Mouse (Mus musculus) hindbrain, embryonic 16.5 days (tissue): Measurements from ENCODE around the gene Dcbld2. TPM values are rescaled to one million over a fixed set of nuclear protein-coding genes. Genes with fewer than 3 reads are reported as not detected.
"Not testable (repeated sequence)": the region's sequence is repeated elsewhere in the genome, so short reads cannot be mapped to it uniquely, and the experiment has no call there.

Experiments used
- ATAC-seq: fragments of 200-750 bp; cut with Nextera tagmentation; 2 replicates; pipeline ENCODE4 v1.8.0; 2017; ENCODE audit warnings: moderate TSS enrichment, moderate library complexity
- H3K27ac ChIP-seq: fragments of 300-500 bp; sonication (generic); 2 replicates; pipeline ENCODE4 v1.5.1; 2014; ENCODE audit warnings: low read depth, mild to moderate bottlenecking, control low read depth, low read length, moderate library complexity
- H3K27me3 ChIP-seq: fragments of 300-500 bp; sonication (generic); replicated peaks from 2 replicates; pipeline ENCODE4 v1.6.1; 2014; ENCODE audit warnings: low read length; ENCODE audit not compliant: control insufficient read depth, insufficient read depth
- H3K36me3 ChIP-seq: fragments of 300-500 bp; sonication (generic); 2 replicates; pipeline ENCODE4 v1.6.1; 2014; ENCODE audit warnings: mild to moderate bottlenecking, low read length, moderate library complexity, mixed read lengths; ENCODE audit not compliant: control insufficient read depth, insufficient read depth
- H3K4me1 ChIP-seq: fragments of 300-500 bp; sonication (generic); 2 replicates; pipeline ENCODE4 v1.6.1; 2014; ENCODE audit warnings: low read depth, low read length; ENCODE audit not compliant: control insufficient read depth, insufficient read depth
- H3K4me2 ChIP-seq: fragments of 300-500 bp; sonication (generic); 2 replicates; pipeline ENCODE4 v1.6.1; 2014; ENCODE audit warnings: mild to moderate bottlenecking, low read length, control low read depth, moderate library complexity
- H3K4me3 ChIP-seq: fragments of 300-500 bp; sonication (generic); 2 replicates; pipeline ENCODE4 v1.5.1; 2014; ENCODE audit warnings: mild to moderate bottlenecking, low read length, control low read depth, moderate library complexity
- H3K9ac ChIP-seq: fragments of 300-500 bp; sonication (generic); 2 replicates; pipeline ENCODE4 v1.6.1; 2014; ENCODE audit warnings: low read depth, mild to moderate bottlenecking, control low read depth, low read length, moderate library complexity
- H3K9me3 ChIP-seq: fragments of 300-500 bp; sonication (generic); 2 replicates; pipeline ENCODE4 v1.6.1; 2014; ENCODE audit warnings: mild to moderate bottlenecking, low read length, moderate library complexity; ENCODE audit not compliant: control insufficient read depth
- WGBS: fragments of 180-500 bp; shearing (Covaris S2); extraction: QIAGEN DNeasy Blood & Tissue Kit; methylation state at CpG from one replicate; pipeline ENCODE4 v1.1.7; 2014; 5-methylcytosine and 5-hydroxymethylcytosine counted together
- polyA plus RNA-seq: library from polyadenylated mRNA; unstranded; fragments of >200 nt; fragmentation: Nextera tagmentation; extraction: Ambion mirVana; gene quantifications from 2 replicates; pipeline ENCODE4 v1.2.1, GENCODE M21; 2015

The Dcbld2 gene
- polyA plus RNA-seq, 1 experiment from 2014 or later, result 5.4 TPM

GRCm38 (mm10) chr16:58456445-58456844, 48.2 kb downstream of the Dcbld2 start:
- H3K27ac ChIP-seq, result no peak overlapping the region
- no peaks in the 10 kb centered on the region for H3K4me1 ChIP-seq
- 87% methylated on average over 5 of the region's 5 CpGs for WGBS
- H3K27me3 ChIP-seq, result no peaks in the 10 kb centered on the region
- no peaks in the 10 kb centered on the region for H3K9me3 ChIP-seq
- H3K4me3 ChIP-seq, result no peak overlapping the region
- H3K36me3 ChIP-seq, result peaks cover 6% of the 10 kb centered on the region
- ATAC-seq, result no peak
- H3K9ac ChIP-seq, result no peak overlapping the region
- no peak overlapping the region for H3K4me2 ChIP-seq

GRCm38 (mm10) chr16:58456991-58457390, 48.7 kb downstream of the Dcbld2 start:
- Histone ChIP-seq H3K27ac (no peak overlapping the region), H3K4me1 (no peaks in the 10 kb centered on the region), H3K9ac (no peak overlapping the region), H3K4me2 (no peak overlapping the region), H3K27me3 (no peaks in the 10 kb centered on the region), H3K4me3 (no peak overlapping the region), H3K36me3 (peaks cover 6% of the 10 kb centered on the region), H3K9me3 (no peaks in the 10 kb centered on the region)
- WGBS, result 91% methylated on average over 6 of the region's 6 CpGs
- no peak for ATAC-seq

GRCm38 (mm10) chr16:58459966-58460365, 51.7 kb downstream of the Dcbld2 start:
- ATAC-seq, H3K4me1 ChIP-seq, H3K4me2 ChIP-seq, H3K9ac ChIP-seq, H3K9me3 ChIP-seq, H3K27me3 ChIP-seq, H3K4me3 ChIP-seq, H3K36me3 ChIP-seq, H3K27ac ChIP-seq: not testable (repeated sequence)
- 40% methylated on average over 3 of the region's 3 CpGs for WGBS

GRCm38 (mm10) chr16:58460386-58460785, 52.1 kb downstream of the Dcbld2 start:
- H3K4me1 ChIP-seq, result no peaks in the 10 kb centered on the region
- H3K27me3 ChIP-seq, result no peaks in the 10 kb centered on the region
- no peak overlapping the region for H3K4me3 ChIP-seq
- 89% methylated on average over 10 of the region's 10 CpGs for WGBS
- H3K9ac ChIP-seq, result no peak overlapping the region
- H3K36me3 ChIP-seq, result peaks cover 11% of the 10 kb centered on the region
- no peak overlapping the region for H3K27ac ChIP-seq
- H3K4me2 ChIP-seq, result no peak overlapping the region
- ATAC-seq, result no peak
- H3K9me3 ChIP-seq, result no peaks in the 10 kb centered on the region

- 91% methylated on average over 2 of the region's 2 CpGs for WGBS
- H3K9me3 ChIP-seq, result no peaks in the 10 kb centered on the region
- no peak overlapping the region for H3K4me2 ChIP-seq
- H3K36me3 ChIP-seq, result peaks cover 13% of the 10 kb centered on the region
- no peaks in the 10 kb centered on the region for H3K4me1 ChIP-seq
- no peak overlapping the region for H3K9ac ChIP-seq
- no peak overlapping the region for H3K27ac ChIP-seq
- no peak overlapping the region for H3K4me3 ChIP-seq
- ATAC-seq, result no peak
- H3K27me3 ChIP-seq, result no peaks in the 10 kb centered on the region
These were observed 53.7 kb downstream of the Dcbld2 start for GRCm38 (mm10) chr16:58461856-58462518.

GRCm38 (mm10) chr16:58462519-58462918, 54.3 kb downstream of the Dcbld2 start:
- no peaks in the 10 kb centered on the region for H3K4me1 ChIP-seq
- H3K27ac ChIP-seq, result no peak overlapping the region
- no peak overlapping the region for H3K9ac ChIP-seq
- no peaks in the 10 kb centered on the region for H3K27me3 ChIP-seq
- WGBS, result 93% methylated on average over 2 of the region's 2 CpGs
- H3K4me2 ChIP-seq, result no peak overlapping the region
- no peak for ATAC-seq
- no peak overlapping the region for H3K4me3 ChIP-seq
- no peaks in the 10 kb centered on the region for H3K9me3 ChIP-seq
- peaks cover 13% of the 10 kb centered on the region for H3K36me3 ChIP-seq

GRCm38 (mm10) chr16:58464051-58464450, 55.8 kb downstream of the Dcbld2 start:
- Histone ChIP-seq H3K4me1 (no peaks in the 10 kb centered on the region), H3K9ac (no peak overlapping the region), H3K4me3 (no peak overlapping the region), H3K27me3 (no peaks in the 10 kb centered on the region), H3K27ac (no peak overlapping the region), H3K4me2 (no peak overlapping the region), H3K36me3 (peaks cover 13% of the 10 kb centered on the region), H3K9me3 (no peaks in the 10 kb centered on the region)
- 95% methylated on average over 14 of the region's 14 CpGs for WGBS
- ATAC-seq, result no peak

GRCm38 (mm10) chr16:58465412-58465811, 57.2 kb downstream of the Dcbld2 start:
- Histone ChIP-seq H3K27ac (no peak overlapping the region), H3K4me2 (no peak overlapping the region), H3K9me3 (no peaks in the 10 kb centered on the region), H3K9ac (no peak overlapping the region), H3K4me1 (no peaks in the 10 kb centered on the region), H3K27me3 (no peaks in the 10 kb centered on the region), H3K4me3 (no peak overlapping the region), H3K36me3 (peaks cover 13% of the 10 kb centered on the region)
- no peak for ATAC-seq
- WGBS, result 90% methylated on average over 9 of the region's 9 CpGs

- 86% methylated on average over 8 of the region's 8 CpGs for WGBS
- H3K36me3 ChIP-seq, result peaks cover 10% of the 10 kb centered on the region
- no peaks in the 10 kb centered on the region for H3K4me1 ChIP-seq
- no peak for ATAC-seq
- no peak overlapping the region for H3K4me3 ChIP-seq
- H3K27ac ChIP-seq, result no peak overlapping the region
- H3K4me2 ChIP-seq, result no peak overlapping the region
- H3K27me3 ChIP-seq, result no peaks in the 10 kb centered on the region
- H3K9ac ChIP-seq, result no peak overlapping the region
- no peaks in the 10 kb centered on the region for H3K9me3 ChIP-seq
These were observed 61.8 kb downstream of the Dcbld2 start for GRCm38 (mm10) chr16:58470061-58470460.
